Mouse (Mus musculus) c-Kit-negative CD71-positive TER-119-positive erythroid progenitor cells, embryonic 14.5 days (primary cell): ENCODE data around the gene Sult1c1.
"Not testable (repeated sequence)": the region's sequence is repeated elsewhere in the genome, so short reads cannot be mapped to it uniquely, and the experiment has no call there.

Experiments
- DNase-seq: peaks from one replicate; pipeline ENCODE4 v3.0.0-alpha.2; 2013; ENCODE audit warnings: low read depth, low spot score

The Sult1c1 gene

DNA sequence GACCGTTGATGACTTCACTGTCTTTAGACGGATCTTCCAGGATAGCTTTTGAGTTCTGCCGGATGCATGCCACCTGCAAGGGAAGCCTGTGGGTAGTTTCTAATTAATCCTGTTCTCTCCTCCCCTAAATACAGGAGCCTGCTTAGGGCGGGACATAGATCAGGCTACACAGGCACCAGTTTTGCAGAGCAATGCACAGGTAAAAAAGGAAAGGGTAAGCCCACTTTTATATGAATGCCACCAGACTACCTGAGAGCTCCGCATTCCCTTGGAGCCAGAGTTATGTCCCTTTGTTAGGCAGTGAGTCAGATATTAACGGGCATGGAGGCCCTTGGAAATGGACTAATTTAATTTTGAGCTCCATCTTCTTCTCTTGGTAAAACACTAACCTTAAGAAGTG lies at the start of gene Sult1c1:
Gene Sult1c1 (minus strand): TSS at position 101 of the 400 bp plus-strand sequence.
- no peak for DNase-seq

DNA sequence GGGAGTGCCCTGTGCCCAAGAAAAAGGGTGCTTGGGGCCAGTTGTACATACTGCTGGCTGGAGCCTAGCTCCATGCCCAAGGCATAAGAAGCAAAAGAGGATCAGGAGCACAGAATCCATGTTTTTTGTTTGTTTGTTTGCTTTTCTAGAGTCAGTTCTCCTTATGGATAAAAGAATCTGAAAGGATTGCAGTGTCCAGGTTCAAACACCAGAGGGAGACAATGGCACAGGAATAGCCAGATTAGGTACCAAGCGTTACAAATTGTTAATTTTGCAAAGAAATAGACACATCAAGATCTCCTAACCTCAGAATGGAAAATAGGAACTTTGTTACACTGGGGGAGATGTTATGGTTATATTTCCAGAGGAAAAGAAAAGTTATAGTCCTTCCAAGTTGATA lies 23.7 kb upstream of the Sult1c1 start:
- DNase-seq: no peak

DNA sequence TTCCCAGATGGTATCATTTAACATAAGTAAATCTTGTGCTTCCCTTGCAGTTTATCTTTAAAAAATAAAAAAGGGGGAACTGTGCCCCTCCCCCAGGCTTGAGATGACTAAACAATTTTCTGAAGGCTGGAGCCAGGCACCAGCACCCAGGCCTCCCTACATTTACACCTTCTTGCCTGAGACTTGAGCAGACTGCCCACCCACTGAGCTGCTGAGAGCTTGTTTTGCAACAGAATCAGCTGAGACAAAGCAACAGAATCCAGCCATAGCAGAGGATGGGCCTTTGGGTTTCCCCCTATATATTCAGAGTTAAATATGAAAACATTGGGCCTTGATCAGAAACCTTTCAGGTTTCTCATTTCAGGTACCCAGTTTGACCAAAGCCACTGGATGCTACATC lies 20.7 kb upstream of the Sult1c1 start:
- DNase-seq: no peak

DNA sequence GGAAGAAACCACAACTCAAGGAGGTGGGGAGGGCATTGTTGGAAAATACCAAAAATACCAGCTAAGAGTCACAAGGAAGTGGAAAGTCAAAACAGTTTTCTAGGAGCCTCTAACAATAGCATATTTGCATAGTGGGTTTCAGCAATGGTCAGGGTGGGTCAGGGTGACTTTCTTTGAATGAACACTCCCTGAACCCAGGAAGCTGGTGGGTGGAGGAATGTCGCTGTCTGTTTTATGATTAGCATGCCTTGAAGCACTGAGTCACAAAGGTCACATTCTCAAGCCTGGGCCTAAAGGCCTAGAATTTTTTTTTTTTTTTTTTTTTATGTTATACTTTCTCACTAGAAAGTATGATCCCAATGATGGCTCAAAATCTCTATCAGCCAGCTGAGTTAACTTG lies 20.1 kb upstream of the Sult1c1 start:
- DNase-seq: not testable (repeated sequence)

- DNase-seq: no peak
Observed at GRCm38 (mm10) chr17:54003522-54003921, 13.0 kb upstream of the Sult1c1 start.

DNA sequence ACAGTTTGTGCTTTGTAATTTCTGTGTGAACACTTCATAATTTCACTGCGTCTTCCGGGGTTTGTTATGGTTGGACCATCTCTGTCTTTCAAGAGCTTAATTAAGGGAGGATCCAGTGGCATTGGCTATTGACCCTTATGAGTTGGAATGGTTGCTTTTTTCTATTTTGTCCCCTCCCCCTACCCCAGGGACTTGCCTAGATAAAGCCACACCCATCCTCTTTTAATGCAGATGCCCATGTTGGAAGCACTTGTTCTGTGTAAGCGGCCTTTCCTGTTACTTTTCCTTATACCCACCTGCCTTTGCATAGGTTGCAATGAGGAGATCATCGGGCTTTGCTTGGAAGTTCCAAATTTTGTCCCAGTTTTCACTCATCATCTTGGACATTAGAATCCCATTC lies 16.9 kb downstream of the Sult1c1 start:
- no peak for DNase-seq

- DNase-seq: no peak
Observed at GRCm38 (mm10) chr17:53941569-53942162, 48.8 kb downstream of the Sult1c1 start.

DNA sequence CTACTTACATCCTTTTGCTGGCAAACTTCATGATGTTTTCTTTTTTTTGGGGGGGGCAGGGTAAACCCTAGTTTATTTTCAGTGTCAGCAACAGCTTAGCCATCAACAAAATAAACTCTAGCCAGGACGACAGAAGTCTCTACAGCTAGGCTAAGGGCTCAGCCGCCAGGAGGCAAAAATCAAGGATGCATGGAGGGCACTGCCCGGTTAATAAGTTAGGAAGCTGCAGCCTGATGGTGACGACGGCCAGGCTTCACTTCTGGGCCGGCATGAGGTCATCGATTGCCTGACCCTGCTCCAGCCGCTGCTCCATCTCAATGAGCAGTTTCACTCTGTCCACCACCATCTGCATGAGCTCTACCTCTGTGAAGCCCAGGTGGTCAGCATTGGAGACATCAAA lies 49.7 kb downstream of the Sult1c1 start:
- DNase-seq: no peak
